Mouse (Mus musculus): ENCODE results near the gene Cdcp1.

Cdcp1 gene

DNA sequence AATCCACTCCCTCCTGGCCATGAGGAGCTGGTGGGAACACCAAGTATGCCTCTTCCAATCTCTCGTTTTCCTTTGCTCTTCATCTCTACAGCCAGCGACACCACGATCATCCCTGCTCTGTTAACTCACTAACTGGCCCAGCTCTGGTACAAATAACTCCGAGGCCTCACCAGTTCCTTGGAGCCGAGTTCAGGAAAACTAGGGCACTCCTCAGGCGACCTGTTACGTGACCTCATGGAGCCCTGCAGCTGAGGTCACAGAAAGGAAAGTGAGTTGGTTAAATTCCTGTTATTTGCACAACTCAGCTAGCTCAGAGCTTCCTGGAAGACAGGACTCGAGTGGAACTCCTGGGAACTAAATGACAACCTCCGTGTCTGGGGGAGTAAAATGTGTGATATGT, 2.5 kb downstream of the Cdcp1 start:
- no peak for DNase-seq (ENCODE audit: low spot score in 2 of 2)

GRCm38 (mm10) chr9:123207895-123208294, 7.9 kb downstream of the Cdcp1 start:
- DNase-seq (ENCODE audit: low spot score in 2 of 2), result no peak

DNA sequence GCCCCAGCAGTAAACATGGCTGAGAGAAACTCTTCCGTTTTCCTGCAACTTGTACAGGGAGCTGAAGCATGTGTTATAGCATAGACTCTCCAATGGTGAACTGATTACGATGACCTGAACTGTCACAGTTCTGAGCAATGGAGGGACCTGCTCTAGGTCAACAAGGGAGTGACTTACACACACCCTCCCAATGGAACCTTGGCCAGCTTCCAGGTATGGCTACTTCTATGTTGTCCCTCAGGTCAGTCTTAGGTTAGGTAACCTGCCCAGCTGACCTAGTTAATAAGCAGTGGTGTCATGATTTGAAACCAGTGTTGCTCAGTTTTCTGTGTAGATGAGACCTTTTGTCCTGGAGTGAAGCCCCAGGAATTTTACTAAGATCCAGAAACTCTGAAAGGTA, 8.9 kb downstream of the Cdcp1 start:
- no peak for DNase-seq (ENCODE audit: low spot score in 2 of 2)

DNA sequence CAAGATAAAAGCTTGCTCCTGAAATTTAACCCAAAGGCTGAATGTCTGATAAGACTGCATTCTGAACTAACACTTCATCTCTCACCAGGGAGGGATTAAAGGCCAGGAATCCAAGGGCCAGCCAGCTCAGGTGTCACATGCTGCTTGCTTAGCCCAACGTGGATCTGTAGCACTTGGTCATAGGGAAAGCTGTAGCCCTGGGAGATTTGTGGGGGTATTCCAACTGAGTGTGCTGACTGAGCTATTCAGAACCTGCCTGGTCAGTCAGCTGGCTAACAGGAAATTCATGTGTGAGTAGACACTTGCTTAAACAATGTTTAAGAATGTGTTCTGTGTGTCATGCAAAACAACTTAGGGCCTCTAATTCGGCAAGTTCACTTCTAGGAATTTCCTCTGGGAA, 9.3 kb downstream of the Cdcp1 start:
- DNase-seq (ENCODE audit: low spot score in 2 of 2), result no peak

DNA sequence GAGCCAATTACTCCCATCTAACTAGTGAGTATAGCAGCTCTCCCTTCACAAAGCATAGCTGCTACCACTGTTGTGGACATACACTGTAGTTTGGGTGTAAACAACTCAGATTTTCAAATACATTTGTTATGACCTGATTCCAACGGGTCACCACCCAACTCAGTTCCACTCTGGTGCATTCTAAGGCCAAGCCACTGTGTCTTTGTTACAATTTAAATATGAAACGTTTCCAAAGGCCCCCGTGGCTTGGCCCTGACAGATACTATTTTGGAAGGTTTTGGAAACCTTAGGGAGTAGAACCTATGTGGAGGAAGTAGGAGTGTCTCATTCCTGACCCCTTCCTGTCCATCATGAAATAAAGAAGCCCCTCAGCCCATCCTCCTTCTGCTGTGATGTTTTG, 15.7 kb downstream of the Cdcp1 start:
- DNase-seq (ENCODE audit: low spot score in 2 of 2), result no peak

DNA sequence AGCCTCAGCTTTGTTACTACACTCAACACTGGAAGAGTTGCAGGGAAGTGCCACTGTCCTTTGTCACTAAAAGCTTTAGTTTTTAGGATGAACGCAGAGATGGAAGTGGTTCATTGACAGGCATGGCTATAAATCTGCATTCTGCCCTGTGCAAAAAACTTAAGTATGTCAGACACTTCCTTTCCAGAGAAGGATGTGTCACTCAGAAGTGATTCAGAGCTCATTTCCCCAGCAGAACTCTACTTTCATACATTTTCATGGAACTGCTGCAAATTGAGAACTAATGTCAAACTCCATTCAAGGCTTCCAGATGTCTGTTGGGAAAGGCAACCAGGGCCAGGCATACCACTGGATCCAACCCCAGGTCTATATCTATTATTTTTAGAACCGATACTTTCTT, 27.6 kb downstream of the Cdcp1 start:
- no peak for DNase-seq (ENCODE audit: low spot score in 2 of 2)

- DNase-seq (ENCODE audit: low spot score in 2 of 2), result no peak
These were observed 28.2 kb downstream of the Cdcp1 start for GRCm38 (mm10) chr9:123187589-123187988.

- DNase-seq (ENCODE audit: low spot score in 2 of 2), result no peak
These were observed 29.7 kb downstream of the Cdcp1 start for GRCm38 (mm10) chr9:123186151-123186550.

DNA sequence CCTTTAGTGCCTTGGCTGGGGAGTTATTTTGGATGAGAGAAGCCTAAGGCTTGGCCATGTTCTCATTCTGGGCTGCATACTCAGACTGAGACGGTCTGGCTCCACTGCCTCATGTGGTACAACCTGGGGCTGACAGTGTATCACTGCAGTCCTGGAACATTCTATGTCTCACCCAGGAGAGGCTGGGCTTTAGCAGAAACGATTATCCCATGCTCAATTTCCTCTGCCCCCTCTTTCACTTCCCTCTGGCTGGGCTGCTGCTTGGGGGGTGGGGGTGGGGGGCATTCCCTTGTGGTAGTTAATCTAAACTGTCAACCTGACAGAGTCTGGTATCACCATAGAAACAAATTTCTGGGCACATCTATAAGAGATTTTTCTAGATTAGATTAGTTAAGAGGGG, 30.3 kb downstream of the Cdcp1 start:
- no peak for DNase-seq (ENCODE audit: low spot score in 2 of 2)

DNA sequence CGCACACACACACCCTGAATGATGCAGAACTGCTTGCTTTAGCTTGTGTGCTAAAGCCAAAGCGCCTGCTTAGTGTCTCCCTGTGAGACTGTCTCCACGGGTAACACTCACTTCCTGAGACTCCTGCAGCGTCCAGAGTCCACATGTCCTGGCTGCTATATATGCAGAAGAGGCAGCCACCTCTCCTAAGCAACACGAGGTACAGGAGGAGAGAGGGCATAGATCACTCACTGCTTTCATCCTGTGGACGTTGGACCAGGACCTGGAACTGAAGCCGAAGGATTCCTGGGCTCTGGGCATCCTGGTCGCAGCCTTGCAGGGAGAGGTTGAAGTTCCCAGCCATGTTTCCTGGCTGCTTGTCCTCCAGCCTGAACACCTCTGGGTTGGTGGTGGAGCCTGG, 32.6 kb downstream of the Cdcp1 start:
- no peak for DNase-seq (ENCODE audit: low spot score in 2 of 2)

GRCm38 (mm10) chr9:123180003-123180402, 35.8 kb downstream of the Cdcp1 start:
- no peak for DNase-seq (ENCODE audit: low spot score in 2 of 2)

- DNase-seq (ENCODE audit: low spot score in 2 of 2), result no peak
These were observed 38.3 kb downstream of the Cdcp1 start for GRCm38 (mm10) chr9:123177380-123178048.

- DNase-seq (ENCODE audit: low spot score in 2 of 2), result no peak
These were observed 41.5 kb downstream of the Cdcp1 start for GRCm38 (mm10) chr9:123174356-123174755.

- DNase-seq (ENCODE audit: low spot score in 2 of 2), result no peak
These were observed 42.1 kb downstream of the Cdcp1 start for GRCm38 (mm10) chr9:123173760-123174159.

DNA sequence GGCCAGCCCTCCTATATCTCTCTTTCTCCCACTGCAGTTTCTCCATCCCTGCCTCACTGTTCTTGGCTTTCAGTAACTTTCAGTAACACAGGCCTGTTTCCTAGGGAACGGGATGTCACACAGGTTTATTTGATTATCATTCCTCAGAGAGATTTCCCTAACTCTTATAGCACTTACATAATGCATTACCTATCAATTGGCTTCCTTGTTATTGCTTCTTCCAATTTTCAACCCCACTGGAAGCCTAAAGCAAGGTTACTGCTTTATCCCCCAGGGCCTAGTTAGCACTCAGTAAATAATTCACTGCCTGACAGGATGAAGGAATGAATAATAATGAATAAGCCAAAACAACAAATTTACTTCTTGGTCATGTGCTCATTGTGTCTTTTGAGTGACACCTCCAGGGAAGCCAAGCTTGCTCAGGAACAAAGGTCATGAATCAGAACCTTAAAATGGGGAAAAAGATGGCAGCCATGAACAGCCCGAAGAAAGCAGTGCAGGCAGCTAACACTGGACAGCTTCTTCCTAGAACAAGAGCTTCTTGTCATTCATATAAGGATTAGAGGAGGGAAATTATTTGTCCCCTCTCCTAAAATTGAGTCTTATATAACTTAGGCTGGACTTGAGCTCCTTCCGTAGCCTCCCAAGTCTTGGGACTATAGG, 49.9 kb downstream of the Cdcp1 start:
- no peak for DNase-seq (ENCODE audit: low spot score in 2 of 2)

- no peak for DNase-seq (ENCODE audit: low spot score in 2 of 2)
These were observed 52.7 kb downstream of the Cdcp1 start for GRCm38 (mm10) chr9:123162985-123163694.

DNA sequence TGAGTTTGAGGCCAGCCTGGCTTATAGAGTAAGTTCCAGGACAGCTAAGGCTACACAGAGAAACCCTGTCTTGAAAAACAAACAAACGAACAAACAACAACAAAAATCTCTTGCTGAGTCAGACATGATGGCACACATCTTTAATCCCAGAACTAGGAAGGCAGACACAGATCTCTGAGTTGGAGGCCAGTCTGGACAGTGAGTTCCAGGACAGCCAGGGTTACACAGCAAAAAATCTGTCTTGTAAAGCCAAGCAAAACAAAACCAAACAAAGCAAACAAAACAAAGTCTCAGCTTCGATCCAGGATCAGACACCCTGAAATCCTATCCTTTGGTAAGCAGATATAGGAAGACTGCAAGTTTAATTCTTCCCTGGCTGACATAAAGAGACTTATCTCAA, 54.0 kb downstream of the Cdcp1 start:
- no peak for DNase-seq (ENCODE audit: low spot score in 2 of 2)

- peak; percentile 69 to 87 for DNase-seq (ENCODE audit: low spot score in 2 of 2)
These were observed 56.5 kb downstream of the Cdcp1 start for GRCm38 (mm10) chr9:123159330-123159729.

DNA sequence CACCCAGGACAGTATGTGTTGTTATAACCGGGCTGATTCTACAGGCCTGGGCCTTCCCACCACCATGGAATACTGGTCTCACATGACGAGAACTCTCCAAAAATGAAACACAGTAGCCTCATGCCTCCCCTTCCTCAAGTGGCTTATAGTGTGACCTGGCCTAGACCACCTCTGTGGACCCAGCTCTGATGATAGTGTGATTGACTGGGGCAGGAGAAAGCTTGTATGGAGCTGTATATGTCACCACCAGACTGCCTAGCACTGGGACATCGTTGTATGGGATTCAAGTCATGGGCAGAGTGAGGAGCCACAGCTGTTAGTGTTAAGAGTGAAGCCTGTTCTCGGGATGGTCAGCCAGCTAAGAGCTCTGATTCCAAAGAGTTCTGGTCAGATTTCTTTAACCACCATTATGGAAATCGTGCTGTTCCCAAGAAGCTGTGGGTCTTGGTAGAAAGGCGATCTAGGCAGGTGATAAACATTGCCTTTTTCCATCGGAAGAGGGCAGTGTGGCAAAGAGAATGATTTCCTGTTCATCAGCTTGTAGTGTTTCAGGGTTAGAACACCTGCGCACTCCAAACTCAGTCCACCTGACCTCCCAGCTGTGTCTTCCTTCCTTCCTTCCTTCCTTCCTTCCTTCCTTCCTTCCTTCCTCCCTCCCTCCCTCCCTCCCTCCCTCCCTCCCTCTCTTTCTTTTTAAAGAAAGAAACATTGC, 57.6 kb downstream of the Cdcp1 start:
- peak; percentile 26 to 62 for DNase-seq (ENCODE audit: low spot score in 2 of 2)

DNA sequence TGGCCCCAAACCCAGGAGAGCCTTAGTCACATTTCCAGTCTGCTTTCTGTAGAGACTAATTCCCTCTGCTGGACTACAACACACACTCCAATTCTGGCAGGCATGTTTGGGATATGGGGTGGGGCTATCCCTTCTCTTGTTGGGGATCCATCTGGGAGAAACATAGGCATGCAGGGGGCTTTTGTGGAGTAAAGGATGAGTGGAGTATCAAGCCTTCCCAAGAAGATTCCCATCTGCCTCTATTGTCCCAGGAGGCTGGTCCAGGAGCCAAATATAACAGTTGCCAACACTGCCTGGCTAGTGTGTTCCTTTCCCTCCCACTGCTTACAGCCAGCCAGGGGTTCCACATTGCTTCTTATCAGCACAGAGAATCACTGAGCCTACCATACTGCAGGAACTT, 58.1 kb downstream of the Cdcp1 start:
- DNase-seq (ENCODE audit: low spot score in 2 of 2), result peak in 1 of 2 experiments; percentile 6

DNA sequence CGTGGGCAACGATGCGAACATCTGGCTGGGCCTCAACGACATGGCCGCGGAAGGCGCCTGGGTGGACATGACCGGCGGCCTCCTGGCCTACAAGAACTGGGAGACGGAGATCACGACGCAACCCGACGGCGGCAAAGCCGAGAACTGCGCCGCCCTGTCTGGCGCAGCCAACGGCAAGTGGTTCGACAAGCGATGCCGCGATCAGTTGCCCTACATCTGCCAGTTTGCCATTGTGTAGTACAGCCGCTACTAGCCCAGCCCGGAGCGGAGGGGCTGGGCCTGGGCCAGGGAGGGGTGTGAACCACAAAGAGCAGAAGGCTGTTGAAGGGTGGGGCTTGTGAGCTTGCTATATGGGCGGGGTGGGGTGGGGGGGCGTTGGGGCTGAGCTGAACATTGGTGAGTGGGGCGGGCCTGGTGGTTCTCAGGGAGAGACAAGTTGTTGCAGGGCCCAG, 58.9 kb downstream of the Cdcp1 start:
- DNase-seq (ENCODE audit: low spot score in 2 of 2), result peak in 1 of 2 experiments; percentile 14

- no peak for DNase-seq (ENCODE audit: low spot score in 2 of 2)
These were observed 62.7 kb downstream of the Cdcp1 start for GRCm38 (mm10) chr9:123153121-123153520.
